9 mouse cellular contexts compared by ENCODE assay signal in the genomic region with DNA sequence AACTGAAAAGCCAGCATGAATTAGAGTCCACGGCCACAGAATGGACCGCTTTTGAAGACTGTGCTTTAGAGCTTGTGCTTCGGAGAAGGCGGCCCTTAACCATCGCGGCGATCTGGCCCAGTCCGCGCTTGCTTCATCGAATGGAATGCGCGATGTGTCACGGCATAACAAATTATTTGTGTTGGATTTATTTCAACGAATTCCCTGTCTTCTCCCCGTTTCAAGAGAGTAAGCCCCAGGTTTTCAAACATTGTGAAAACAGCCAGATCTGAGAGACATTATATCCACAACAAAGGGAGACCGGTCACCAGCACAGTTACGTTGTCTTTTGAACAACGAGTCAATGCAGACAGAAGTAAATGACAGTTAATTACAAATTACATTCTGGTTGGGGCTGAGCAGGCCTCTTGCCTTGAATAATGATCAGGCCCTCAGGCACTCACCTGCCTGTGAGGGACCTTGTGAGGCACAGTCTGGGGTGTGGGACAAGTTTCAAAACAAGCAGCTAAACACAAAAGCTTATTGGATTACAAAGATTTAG.
DNase-seq lines count a peak whose midpoint lies in the region; ATAC-seq and TF ChIP-seq lines count a peak whose summit lies in the region.
"Had no signal": no experiment of that assay in that cellular context is flagged by ENCODE, and none has a peak within 500 bp of the region (broad histone marks: within the 10 kb centered on the region; RNA-seq: fewer than 3 reads in every experiment).

No protein-coding gene starts in this region.

- peak overlapping the region; percentile 19; the same call in 1 of the 2 replicates for H3K4me2 ChIP-seq in forebrain, embryonic 11.5 days (ENCODE audit: low read depth, low read length, severe bottlenecking)
- H3K4me2 ChIP-seq in kidney, postnatal 0 days (ENCODE audit: low read length): no peak overlapping the region
- peak overlapping the region; percentile 17; the same call in 1 of the 2 replicates for H3K4me2 ChIP-seq in midbrain, embryonic 11.5 days

- no peak overlapping the region for H3K27ac ChIP-seq in forebrain, embryonic 11.5 days (ENCODE audit: low read depth, low read length)
- no peak overlapping the region for H3K27ac ChIP-seq in kidney, postnatal 0 days
- no peak overlapping the region for H3K27ac ChIP-seq in midbrain, embryonic 11.5 days (ENCODE audit: low read depth, low read length)

- TF ChIP-seq CTCF in kidney, postnatal 0 days (IDR thresholded peaks at IDR 0.05; ENCODE audit: low read depth): no peak

- H3K36me3 ChIP-seq in forebrain, embryonic 11.5 days (ENCODE audit: control insufficient read depth, insufficient read depth, low read length): no peaks in the 10 kb centered on the region
- no peaks in the 10 kb centered on the region for H3K36me3 ChIP-seq in kidney, postnatal 0 days (ENCODE audit: insufficient read depth, low read length)
- H3K36me3 ChIP-seq in midbrain, embryonic 11.5 days (ENCODE audit: control insufficient read depth, insufficient read depth, low read length): no peaks in the 10 kb centered on the region

- intact Hi-C loops in left cerebral cortex, postnatal 25 days (cut with DNase I): no loop called here
- intact Hi-C loops in gastrocnemius, postnatal 14 days (cut with DNase I; ENCODE audit: low total_unique reads): no loop called here

- no peak overlapping the region for H3K9ac ChIP-seq in forebrain, embryonic 11.5 days (ENCODE audit: low read length)
- no peak overlapping the region for H3K9ac ChIP-seq in kidney, postnatal 0 days (ENCODE audit: low read depth, low read length)
- H3K9ac ChIP-seq in midbrain, embryonic 11.5 days (ENCODE audit: low read length): no peak overlapping the region

- H3K4me1 ChIP-seq in forebrain, embryonic 11.5 days (replicated peaks; ENCODE audit: control insufficient read depth, insufficient read depth, low read length): peaks cover 2% of the 10 kb centered on the region; the same call in 1 of the 2 replicates
- H3K4me1 ChIP-seq in kidney, postnatal 0 days (replicated peaks; ENCODE audit: insufficient read depth, low read length): no peaks in the 10 kb centered on the region
- peaks cover 7% of the 10 kb centered on the region for H3K4me1 ChIP-seq in midbrain, embryonic 11.5 days (ENCODE audit: control insufficient read depth, insufficient read depth, low read length)

- H3K4me3 ChIP-seq in forebrain, embryonic 11.5 days (ENCODE audit: low read depth, low read length): no peak overlapping the region
- H3K4me3 ChIP-seq in kidney, postnatal 0 days (replicated peaks; ENCODE audit: low read depth, low read length): no peak overlapping the region
- no peak overlapping the region for H3K4me3 ChIP-seq in midbrain, embryonic 11.5 days (ENCODE audit: low read depth, low read length)
- H3K4me3 ChIP-seq: myocyte had no signal

- peak; percentile 74 for ATAC-seq in forebrain, embryonic 11.5 days (replicated peaks; ENCODE audit: low FRiP score)
- no peak for ATAC-seq in kidney, postnatal 0 days (replicated peaks; ENCODE audit: low FRiP score, low read depth)
- peak; percentile 79 for ATAC-seq in midbrain, embryonic 11.5 days (ENCODE audit: low FRiP score)

- 19% methylated on average over 18 of the region's 18 CpGs for WGBS in forebrain, embryonic 11.5 days
- 55% methylated on average over 18 of the region's 18 CpGs for WGBS in kidney, postnatal 0 days
- whole genome bisulfite sequencing in midbrain, embryonic 11.5 days: 31% methylated on average over 18 of the region's 18 CpGs

- peak; percentile 9 to 16 for DNase-seq in cerebellum, postnatal 10 days
- no peak for DNase-seq in cerebellum, postnatal 36 days
- DNase-seq in forebrain, embryonic 11.5 days (ENCODE audit: low spot score): peak; percentile 73
- DNase-seq in kidney, postnatal 0 days (ENCODE audit: low spot score): peak; percentile 25
- DNase-seq in midbrain, embryonic 11.5 days (ENCODE audit: low spot score, missing footprints): no peak
- DNase-seq in thymus, postnatal 0 days (ENCODE audit: low spot score): no peak
- DNase-seq in left cerebral cortex, postnatal 25 days (ENCODE audit: low spot score in 2 of 2): no peak
- DNase-seq in gastrocnemius, postnatal 14 days: no peak

- no peaks in the 10 kb centered on the region for H3K9me3 ChIP-seq in forebrain, embryonic 11.5 days (ENCODE audit: control insufficient read depth, low read length)
- H3K9me3 ChIP-seq in kidney, postnatal 0 days (replicated peaks; ENCODE audit: low read length): no peaks in the 10 kb centered on the region
- no peaks in the 10 kb centered on the region for H3K9me3 ChIP-seq in midbrain, embryonic 11.5 days (ENCODE audit: control insufficient read depth, low read length)

- peaks cover 77% of the 10 kb centered on the region for H3K27me3 ChIP-seq in forebrain, embryonic 11.5 days (ENCODE audit: control insufficient read depth, insufficient read depth, low read length)
- H3K27me3 ChIP-seq in kidney, postnatal 0 days (ENCODE audit: insufficient read depth, low read length): no peaks in the 10 kb centered on the region; the same call in 1 of the 2 replicates
- peaks cover 2% of the 10 kb centered on the region; the same call in 1 of the 2 replicates for H3K27me3 ChIP-seq in midbrain, embryonic 11.5 days (ENCODE audit: control insufficient read depth, insufficient read depth, low read length)

Comparison
In these comparisons a context has a peak if more than half of its experiments do, and no peak if none do; other contexts are left out.
1. DNase-seq: peak in cerebellum, postnatal 10 days (2 of 2), forebrain, embryonic 11.5 days (single experiment) and kidney, postnatal 0 days (single experiment); none in cerebellum, postnatal 36 days (0 of 2), midbrain, embryonic 11.5 days (single experiment), thymus, postnatal 0 days (single experiment), left cerebral cortex, postnatal 25 days (0 of 2) and gastrocnemius, postnatal 14 days (single experiment).